Mouse (Mus musculus) erythroblast, embryonic 14.5 days (primary cell): ENCODE measurements around the gene Itga9. TPM values are rescaled to one million over a fixed set of nuclear protein-coding genes. Genes with fewer than 3 reads are reported as not detected.

ENCODE experiments used
- H3K27me3 ChIP-seq: 2 replicates; pipeline ENCODE4 v1.6.1; 2012; ENCODE audit warnings: inconsistent platforms; ENCODE audit not compliant: control insufficient read depth
- H3K36me3 ChIP-seq: 2 replicates; pipeline ENCODE4 v1.6.1; 2012; ENCODE audit warnings: mild to moderate bottlenecking, inconsistent platforms; ENCODE audit not compliant: control insufficient read depth
- H3K4me1 ChIP-seq: 2 replicates; pipeline ENCODE4 v1.6.1; 2012; ENCODE audit warnings: inconsistent platforms; ENCODE audit not compliant: control insufficient read depth
- H3K4me3 ChIP-seq: replicated peaks from 2 replicates; pipeline ENCODE3; 2012; ENCODE audit warnings: moderate library complexity, mild to moderate bottlenecking, inconsistent platforms
- H3K9me3 ChIP-seq: 2 replicates; pipeline ENCODE4 v1.6.1; 2012; ENCODE audit warnings: low read length, inconsistent platforms, mixed read lengths; ENCODE audit not compliant: control insufficient read depth
- GATA1 ChIP-seq: IDR thresholded peaks from 2 replicates; pipeline ENCODE4 v1.6.1; 2012; ENCODE audit warnings: low read length, inconsistent platforms, mixed read lengths
- TAL1 ChIP-seq: IDR thresholded peaks from 3 replicates; pipeline ENCODE4 v1.6.1; 2012; ENCODE audit warnings: low read length, inconsistent platforms, mixed read lengths
- polyA plus RNA-seq: library from polyadenylated mRNA; stranded (reverse); fragments of >175 nt; gene quantifications from 2 replicates; pipeline ENCODE4 v1.2.3, GENCODE M21; 2012

Itga9 gene
- polyA plus RNA-seq, 1 experiment = under 0.01 TPM

DNA sequence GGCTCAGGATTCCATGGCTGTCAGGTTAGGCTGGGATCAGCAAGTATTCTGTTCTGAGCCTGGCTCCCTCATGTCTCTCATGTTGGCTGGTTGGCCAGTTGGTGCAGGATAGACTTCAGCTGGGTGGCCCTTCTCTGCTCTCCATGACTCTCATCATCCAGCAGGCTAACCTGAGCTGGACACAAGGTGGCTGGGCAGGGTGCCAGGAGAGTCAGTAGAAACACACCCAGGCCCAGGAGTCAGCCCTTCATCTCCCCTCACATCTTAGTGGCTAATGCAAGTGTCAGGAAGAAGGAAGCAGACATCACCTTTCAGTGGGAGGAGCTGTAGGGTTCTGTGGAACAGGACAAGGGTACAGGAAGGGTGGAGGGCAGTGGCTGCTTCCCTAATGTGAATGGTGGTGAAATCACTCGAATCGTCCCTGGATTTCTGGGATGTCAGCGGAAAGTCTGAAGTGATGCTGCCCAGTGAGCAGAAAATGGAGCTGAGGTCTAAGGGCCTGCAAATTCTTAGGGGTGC is 12.3 kb downstream of the Itga9 start:
- TF ChIP-seq GATA1 = no peak
- no peak for TF ChIP-seq TAL1
- H3K4me1 ChIP-seq = no peaks in the 10 kb centered on the region
- H3K36me3 ChIP-seq = no peaks in the 10 kb centered on the region
- no peaks in the 10 kb centered on the region for H3K9me3 ChIP-seq
- no peaks in the 10 kb centered on the region for H3K27me3 ChIP-seq
- H3K4me3 ChIP-seq = no peak overlapping the region

DNA sequence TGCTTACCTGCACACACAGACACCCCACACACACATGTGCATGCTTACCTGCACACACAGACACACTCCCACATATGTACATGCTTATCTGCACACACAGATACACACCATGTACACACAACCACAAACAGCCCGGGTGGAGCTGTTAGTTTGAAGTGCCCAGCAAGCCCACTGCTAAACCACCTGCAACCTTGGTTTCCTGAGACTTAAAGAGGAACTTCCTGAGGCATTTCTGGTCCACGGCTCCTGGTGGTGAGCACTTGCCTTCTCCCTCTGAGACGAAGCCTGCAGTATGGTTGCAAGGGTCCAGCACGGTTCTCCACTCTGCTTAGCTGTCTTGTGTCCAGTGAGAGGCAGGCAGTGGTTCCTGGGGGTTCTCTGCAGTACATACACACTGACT is 14.3 kb downstream of the Itga9 start:
- Histone ChIP-seq H3K36me3 (no peaks in the 10 kb centered on the region), H3K4me1 (no peaks in the 10 kb centered on the region), H3K4me3 (no peak overlapping the region), H3K27me3 (no peaks in the 10 kb centered on the region), H3K9me3 (no peaks in the 10 kb centered on the region)
- TF ChIP-seq GATA1 = no peak
- TF ChIP-seq TAL1 = no peak

DNA sequence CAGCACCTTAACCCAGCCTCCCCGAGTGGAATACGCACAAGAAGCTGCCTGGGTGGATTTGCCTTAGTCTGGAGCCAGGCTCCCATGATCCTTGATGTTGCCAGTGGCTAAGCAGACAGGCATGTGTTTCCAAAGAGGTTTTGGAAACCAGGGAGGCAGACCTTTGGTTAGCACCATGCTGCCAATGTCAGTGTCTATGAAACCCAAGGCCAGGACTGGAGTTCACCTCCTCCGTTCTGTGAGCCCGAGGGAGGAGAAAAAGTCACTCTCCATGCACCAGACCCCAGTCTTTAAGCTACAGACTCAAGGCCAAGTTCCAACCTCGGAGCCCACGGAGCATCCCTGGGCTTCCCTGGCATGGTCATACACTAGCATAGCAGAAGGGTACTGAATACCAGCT is 15.2 kb downstream of the Itga9 start:
- TF ChIP-seq GATA1 = no peak
- no peak for TF ChIP-seq TAL1
- Histone ChIP-seq H3K27me3 (no peaks in the 10 kb centered on the region), H3K9me3 (no peaks in the 10 kb centered on the region), H3K4me1 (no peaks in the 10 kb centered on the region), H3K36me3 (no peaks in the 10 kb centered on the region), H3K4me3 (no peak overlapping the region)

DNA sequence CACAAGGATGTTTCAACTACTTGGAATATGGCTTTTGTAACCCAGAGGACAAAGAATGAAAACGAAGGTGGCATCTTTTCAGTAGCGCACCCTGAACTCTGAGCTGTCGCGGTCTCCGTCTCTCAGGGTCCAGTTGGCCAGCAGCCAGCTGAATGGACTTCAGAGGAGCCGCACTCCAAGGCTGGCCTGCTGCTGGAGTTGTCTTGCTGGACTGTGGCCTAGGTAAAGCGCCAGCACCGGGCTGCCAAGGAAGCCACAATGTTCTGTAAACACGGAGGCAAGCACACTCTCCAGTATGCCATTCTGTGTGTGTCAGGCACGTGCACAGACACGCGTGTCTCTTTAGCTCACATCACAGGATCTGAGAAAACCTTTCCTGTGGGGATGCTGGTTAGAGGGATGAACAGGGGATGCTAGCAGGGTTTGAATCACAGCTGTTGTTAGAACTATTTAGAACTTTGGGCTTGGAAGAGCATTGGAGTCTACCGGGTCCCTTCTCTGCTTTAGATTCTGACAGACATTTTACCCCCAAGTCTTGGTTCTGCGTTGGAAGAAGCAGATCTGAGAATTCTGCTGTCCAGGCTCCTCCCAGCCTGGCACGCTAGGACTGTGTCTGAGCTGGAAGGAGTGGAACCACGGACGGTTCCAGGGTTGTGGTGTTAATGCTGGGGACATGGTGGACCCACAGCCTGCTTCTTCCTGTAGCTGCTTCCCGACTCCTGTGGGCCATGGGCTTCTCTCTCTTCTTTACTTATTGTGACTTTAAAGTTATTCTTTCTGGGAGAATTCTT is 16.1 kb downstream of the Itga9 start:
- Histone ChIP-seq H3K9me3 (no peaks in the 10 kb centered on the region), H3K27me3 (no peaks in the 10 kb centered on the region), H3K36me3 (no peaks in the 10 kb centered on the region)

DNA sequence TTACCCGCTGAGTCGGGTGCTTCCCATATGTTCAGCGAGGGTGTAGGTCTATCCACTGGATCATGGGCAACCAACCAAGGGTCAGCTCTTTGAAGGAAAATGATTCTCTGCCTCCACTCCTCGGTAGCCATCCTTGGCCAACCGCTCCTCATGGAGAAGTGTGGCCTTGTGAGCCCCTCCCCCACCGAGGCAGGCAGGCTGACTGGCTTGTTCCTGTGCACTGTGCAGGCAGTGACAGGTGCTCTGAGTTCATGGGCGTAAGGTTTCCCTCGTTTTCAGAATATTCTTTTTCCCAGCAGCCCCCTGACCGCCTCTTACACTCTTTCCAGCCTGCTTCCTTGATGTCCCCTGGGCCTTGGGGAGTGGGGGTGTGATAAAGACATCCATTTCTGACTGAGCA is 17.0 kb downstream of the Itga9 start:
- no peaks in the 10 kb centered on the region for H3K4me1 ChIP-seq
- TF ChIP-seq GATA1 = no peak
- TF ChIP-seq TAL1 = no peak
- H3K36me3 ChIP-seq = no peaks in the 10 kb centered on the region
- H3K9me3 ChIP-seq = no peaks in the 10 kb centered on the region
- no peak overlapping the region for H3K4me3 ChIP-seq
- no peaks in the 10 kb centered on the region for H3K27me3 ChIP-seq

More for the DNA sequence above, 16.1 kb downstream of the Itga9 start:
- TF ChIP-seq GATA1 (no peak), TAL1 (no peak)
- Histone ChIP-seq H3K4me3 (no peak overlapping the region), H3K4me1 (no peaks in the 10 kb centered on the region)

DNA sequence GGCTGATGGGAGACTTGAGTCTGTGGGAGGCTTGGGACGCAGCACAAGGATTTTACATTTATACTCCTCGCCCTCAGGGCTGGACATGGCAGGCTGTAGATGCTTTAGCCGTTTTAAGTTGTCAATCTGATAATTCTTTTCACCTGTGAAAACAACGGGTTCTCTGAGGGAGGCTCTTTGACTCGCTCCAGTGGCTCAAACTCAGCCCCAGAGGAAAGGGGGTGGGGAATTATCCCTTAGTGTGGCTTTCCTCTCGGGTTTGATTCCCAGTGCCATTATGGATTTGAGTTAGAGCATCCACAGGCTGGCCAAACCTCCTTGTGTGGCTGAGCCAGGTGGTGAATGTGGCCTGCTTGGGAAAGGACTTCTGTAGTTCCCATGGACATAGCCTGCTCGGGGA is 17.7 kb downstream of the Itga9 start:
- H3K4me3 ChIP-seq = no peak overlapping the region
- no peaks in the 10 kb centered on the region for H3K27me3 ChIP-seq
- H3K4me1 ChIP-seq = no peaks in the 10 kb centered on the region
- H3K9me3 ChIP-seq = no peaks in the 10 kb centered on the region
- TF ChIP-seq GATA1 (no peak), TAL1 (no peak)
- H3K36me3 ChIP-seq = no peaks in the 10 kb centered on the region

DNA sequence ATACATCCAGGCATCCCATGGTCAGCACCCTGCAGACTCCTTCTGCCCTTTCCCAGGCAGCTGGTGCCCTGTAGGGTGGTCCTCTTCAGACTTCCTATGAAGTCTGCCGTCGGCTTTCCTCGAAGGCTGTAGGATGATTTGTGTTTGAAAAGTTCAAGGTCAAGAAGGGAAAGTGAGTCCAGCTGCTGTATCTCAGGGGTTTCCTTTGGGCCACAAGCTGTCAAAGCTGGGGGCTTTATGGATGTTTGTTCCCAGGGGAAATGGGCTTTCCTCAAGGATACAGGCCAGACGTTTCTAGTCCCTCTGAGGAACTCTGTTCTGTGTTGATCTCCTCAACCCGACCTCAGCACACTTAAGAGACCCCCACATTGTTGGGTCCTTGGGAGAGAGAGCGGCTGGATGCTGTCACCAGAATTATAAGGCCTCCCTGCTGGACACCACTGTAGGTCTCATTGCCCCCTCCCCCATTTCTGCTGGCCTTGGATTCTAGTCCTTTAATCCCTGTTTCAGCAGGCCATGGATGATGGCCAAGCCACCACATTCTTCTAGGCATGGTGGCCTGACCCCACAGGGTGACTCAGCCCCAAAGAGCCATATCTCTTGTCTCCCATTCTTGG is 23.4 kb downstream of the Itga9 start:
- no peak for TF ChIP-seq TAL1
- Histone ChIP-seq H3K36me3 (no peaks in the 10 kb centered on the region), H3K9me3 (no peaks in the 10 kb centered on the region), H3K27me3 (no peaks in the 10 kb centered on the region), H3K4me1 (peaks cover 9% of the 10 kb centered on the region), H3K4me3 (no peak overlapping the region)

DNA sequence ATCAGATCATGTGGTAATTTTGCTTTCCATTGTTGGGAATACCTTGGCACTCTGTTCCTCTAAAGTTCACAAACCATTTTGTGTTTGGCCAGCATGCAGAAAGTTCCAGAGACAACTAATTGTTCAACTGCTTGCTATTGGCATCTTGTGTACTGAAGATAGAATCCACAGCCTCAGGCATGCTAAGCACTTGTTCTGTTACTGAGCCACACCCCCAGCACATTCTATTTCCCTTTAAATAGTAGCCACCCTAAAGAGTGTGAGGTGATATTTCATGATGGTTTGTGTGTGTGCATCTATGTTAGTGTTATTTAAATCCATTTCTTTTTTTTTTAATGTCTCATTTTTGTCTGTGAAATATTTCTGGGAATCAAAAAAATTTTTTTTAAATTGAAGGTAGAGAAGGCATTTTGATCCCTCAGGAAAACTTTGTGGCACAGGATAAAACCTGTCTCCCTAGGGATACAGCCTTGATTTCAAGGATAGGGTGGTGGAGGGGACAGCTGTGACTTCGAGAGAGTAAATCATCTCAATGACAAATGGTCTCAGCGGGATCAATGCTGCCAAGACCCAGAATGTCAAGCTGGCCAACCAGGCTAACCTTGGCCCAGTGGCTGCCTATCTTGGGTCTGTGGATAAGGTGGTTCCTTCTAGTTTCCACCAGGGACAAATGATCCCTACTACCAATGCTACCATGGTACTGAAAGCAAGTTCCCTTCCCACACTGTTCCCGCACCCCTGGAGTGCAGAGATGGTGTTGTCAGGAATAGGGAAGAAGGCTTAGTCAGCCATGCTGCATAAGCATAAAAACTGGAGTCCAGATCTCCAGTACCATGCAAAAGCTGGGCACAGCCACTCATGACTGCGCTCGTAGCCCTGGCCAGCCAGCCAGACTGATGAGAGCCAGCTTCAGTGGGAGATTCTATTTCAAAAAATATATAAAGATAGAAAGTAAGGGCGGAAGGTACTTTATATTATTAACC is 25.6 kb downstream of the Itga9 start:
- no peaks in the 10 kb centered on the region for H3K27me3 ChIP-seq
- H3K9me3 ChIP-seq = no peaks in the 10 kb centered on the region
- peaks cover 9% of the 10 kb centered on the region for H3K4me1 ChIP-seq
- H3K36me3 ChIP-seq = no peaks in the 10 kb centered on the region
- TF ChIP-seq GATA1 (no peak), TAL1 (no peak)
- H3K4me3 ChIP-seq = no peak overlapping the region

DNA sequence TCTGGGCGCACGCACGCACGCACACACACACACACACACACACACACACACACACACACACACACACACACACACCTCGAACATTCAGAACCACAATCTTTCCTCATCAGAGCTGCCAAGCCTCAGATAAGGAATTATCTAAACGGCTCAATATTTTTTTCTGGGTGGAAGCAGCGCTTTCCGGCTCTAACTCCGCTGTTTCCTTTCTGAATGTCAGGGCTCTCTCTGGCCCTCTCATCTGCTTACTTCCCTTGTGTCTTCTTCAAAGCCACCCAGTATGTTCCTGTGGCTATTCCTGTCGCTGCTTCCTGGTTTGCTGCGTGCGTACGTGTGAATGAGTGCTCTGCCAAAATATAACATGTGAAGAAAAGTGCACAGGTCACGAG is 26.3 kb downstream of the Itga9 start:
- Histone ChIP-seq H3K27me3 (no peaks in the 10 kb centered on the region), H3K4me1 (peaks cover 9% of the 10 kb centered on the region), H3K9me3 (no peaks in the 10 kb centered on the region), H3K4me3 (no peak overlapping the region), H3K36me3 (no peaks in the 10 kb centered on the region)
- TF ChIP-seq TAL1 = no peak
- TF ChIP-seq GATA1 = no peak
